Mouse (Mus musculus): ENCODE data around the gene Bysl. TPM values are rescaled to one million over a fixed set of nuclear protein-coding genes. Genes with fewer than 3 reads are reported as not detected.

Gene Bysl
- total RNA-seq, 1 experiment = 51.8 TPM

DNA sequence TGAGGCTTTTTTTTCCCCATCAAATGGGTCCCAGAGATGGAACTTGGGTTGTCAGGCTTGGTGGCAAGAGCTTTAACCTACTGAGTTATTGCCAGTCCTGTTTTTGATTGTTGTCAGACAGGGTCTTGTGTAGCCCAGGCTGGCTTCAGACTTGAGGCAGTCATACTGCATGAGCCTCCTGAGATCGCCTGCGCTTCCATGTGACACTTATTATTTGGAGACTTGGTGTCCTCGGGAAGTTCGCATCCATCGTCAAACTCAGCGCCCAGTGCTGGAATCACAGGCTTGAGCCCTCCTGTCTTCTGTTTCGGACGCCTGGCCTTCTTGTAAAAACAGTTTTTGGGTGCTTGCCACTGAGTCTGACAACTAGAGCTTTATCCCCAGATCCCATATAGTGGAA lies 4.8 kb upstream of the Bysl start:
- Histone ChIP-seq H3K9me3 (ENCODE audit: control insufficient read depth, insufficient read depth, low read depth, low read length) (no peaks in the 10 kb centered on the region), H3K4me3 (ENCODE audit: insufficient read depth in 1 of 2, low read depth in 1 of 2, low read length in 2 of 2, poor library complexity in 1 of 2, severe bottlenecking in 1 of 2) (no peak overlapping the region), H3K9ac (ENCODE audit: insufficient read depth, low read depth, low read length, poor library complexity, severe bottlenecking) (no peak overlapping the region), H3K4me1 (ENCODE audit: control insufficient read depth in 2 of 2, insufficient read depth in 2 of 2, low read length in 2 of 2, poor library complexity in 1 of 2) (peaks cover 2 to 3% of the 10 kb centered on the region in 2 experiments; a peak in 1 of 4 replicates), H3K36me3 (ENCODE audit: control insufficient read depth, insufficient read depth, low read length, poor library complexity, severe bottlenecking) (peaks cover 12% of the 10 kb centered on the region), H3K27ac (ENCODE audit: insufficient read depth, low read depth, low read length, poor library complexity, severe bottlenecking) (no peak overlapping the region)
- no peak for DNase-seq (ENCODE audit: low read depth, low spot score)
- TF ChIP-seq MAFK (IDR thresholded peaks at IDR 0.05; ENCODE audit: insufficient read depth, low read depth, low read length) (no peak), HCFC1 (IDR thresholded peaks at IDR 0.05; ENCODE audit: borderline replicate concordance, insufficient read depth, low read length) (no peak), ZNF384 (IDR thresholded peaks at IDR 0.05; ENCODE audit: low read depth, low read length) (no peak)
- in situ Hi-C loops (cut with MboI; ENCODE audit: low sequenced_read_pairs in 2 of 2, unreplicated experiment in 2 of 2) = no loop called here

DNA sequence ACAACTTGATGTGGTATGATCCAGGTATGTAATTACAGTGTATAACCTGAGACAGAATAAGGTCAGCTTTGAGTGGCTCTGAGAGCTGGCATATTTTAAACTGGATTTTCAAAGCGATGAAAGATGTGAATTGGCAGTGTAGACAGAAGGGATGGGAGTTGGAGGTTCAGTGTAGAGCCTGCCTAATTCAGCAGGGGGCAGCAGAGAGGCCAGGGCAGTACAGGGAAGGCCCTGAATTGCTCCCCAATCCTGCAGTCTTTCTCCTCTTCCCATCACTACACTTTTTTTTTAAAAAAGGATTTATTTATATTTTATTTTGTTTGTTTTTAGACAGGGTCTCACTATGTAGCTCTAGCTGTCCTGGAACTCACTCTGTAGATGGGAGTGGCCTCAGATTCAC lies 2.7 kb upstream of the Bysl start:
- no peak for TF ChIP-seq HCFC1 (IDR thresholded peaks at IDR 0.05; ENCODE audit: borderline replicate concordance, insufficient read depth, low read length)
- TF ChIP-seq ZNF384 (IDR thresholded peaks at IDR 0.05; ENCODE audit: low read depth, low read length) = no peak
- no peak for TF ChIP-seq ZC3H11A (IDR thresholded peaks at IDR 0.05; ENCODE audit: borderline replicate concordance, low read depth, low read length)
- no peak for TF ChIP-seq CHD2 (IDR thresholded peaks at IDR 0.05; ENCODE audit: low read depth, low read length)
- no peak for TF ChIP-seq MAFK (IDR thresholded peaks at IDR 0.05; ENCODE audit: insufficient read depth, low read depth, low read length)
- peaks cover 2 to 3% of the 10 kb centered on the region in 2 experiments; a peak in 1 of 4 replicates for H3K4me1 ChIP-seq (ENCODE audit: control insufficient read depth in 2 of 2, insufficient read depth in 2 of 2, low read length in 2 of 2, poor library complexity in 1 of 2)
- no peak overlapping the region for H3K9ac ChIP-seq (ENCODE audit: insufficient read depth, low read depth, low read length, poor library complexity, severe bottlenecking)
- H3K27ac ChIP-seq (ENCODE audit: insufficient read depth, low read depth, low read length, poor library complexity, severe bottlenecking) = no peak overlapping the region
- in situ Hi-C loops (cut with MboI; ENCODE audit: low sequenced_read_pairs in 2 of 2, unreplicated experiment in 2 of 2) = no loop called here
- DNase-seq (ENCODE audit: low read depth, low spot score) = no peak
- no peak overlapping the region for H3K4me3 ChIP-seq (ENCODE audit: insufficient read depth in 1 of 2, low read depth in 1 of 2, low read length in 2 of 2, poor library complexity in 1 of 2, severe bottlenecking in 1 of 2)
- H3K36me3 ChIP-seq (ENCODE audit: control insufficient read depth, insufficient read depth, low read length, poor library complexity, severe bottlenecking) = peaks cover 12% of the 10 kb centered on the region
- no peaks in the 10 kb centered on the region for H3K9me3 ChIP-seq (ENCODE audit: control insufficient read depth, insufficient read depth, low read depth, low read length)

DNA sequence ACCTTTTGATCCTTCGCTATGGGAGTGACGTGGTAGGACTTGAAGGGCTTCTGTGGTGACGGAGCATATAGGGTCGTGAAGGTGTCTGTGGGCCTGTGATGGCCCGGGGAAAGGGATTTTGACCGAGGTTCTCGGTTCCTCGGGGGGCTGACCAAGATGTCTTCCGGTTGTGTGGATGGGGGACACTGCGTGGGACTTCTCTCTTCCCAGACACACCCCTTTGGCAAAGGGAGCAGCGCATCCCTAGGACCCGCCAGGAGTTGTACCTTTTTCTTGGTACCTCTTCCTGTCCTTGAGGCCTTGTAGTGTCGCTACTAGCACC lies 330 bp upstream of the Bysl start:
- H3K4me3 ChIP-seq (ENCODE audit: insufficient read depth in 1 of 2, low read depth in 1 of 2, low read length in 2 of 2, poor library complexity in 1 of 2, severe bottlenecking in 1 of 2) = peak overlapping the region; percentile 85 to 94
- H3K27ac ChIP-seq (ENCODE audit: insufficient read depth, low read depth, low read length, poor library complexity, severe bottlenecking) = 0 out of 2 replicates have a peak overlapping the region, but pooled peaks have one; percentile 11
- peak overlapping the region; percentile 88 for H3K9ac ChIP-seq (ENCODE audit: insufficient read depth, low read depth, low read length, poor library complexity, severe bottlenecking)
- no peaks in the 10 kb centered on the region for H3K9me3 ChIP-seq (ENCODE audit: control insufficient read depth, insufficient read depth, low read depth, low read length)
- H3K4me1 ChIP-seq (ENCODE audit: control insufficient read depth in 2 of 2, insufficient read depth in 2 of 2, low read length in 2 of 2, poor library complexity in 1 of 2) = peaks cover 2 to 6% of the 10 kb centered on the region in 2 experiments; a peak in 1 of 4 replicates
- TF ChIP-seq HCFC1 (IDR thresholded peaks at IDR 0.05; ENCODE audit: borderline replicate concordance, insufficient read depth, low read length) (no peak), CHD2 (IDR thresholded peaks at IDR 0.05; ENCODE audit: low read depth, low read length) (no peak), ZC3H11A (IDR thresholded peaks at IDR 0.05; ENCODE audit: borderline replicate concordance, low read depth, low read length) (no peak), ZNF384 (IDR thresholded peaks at IDR 0.05; ENCODE audit: low read depth, low read length) (no peak), MAFK (IDR thresholded peaks at IDR 0.05; ENCODE audit: insufficient read depth, low read depth, low read length) (no peak)
- DNase-seq (ENCODE audit: low read depth, low spot score) = no peak
- H3K36me3 ChIP-seq (ENCODE audit: control insufficient read depth, insufficient read depth, low read length, poor library complexity, severe bottlenecking) = peaks cover 20% of the 10 kb centered on the region
- in situ Hi-C loops (cut with MboI; ENCODE audit: low sequenced_read_pairs in 2 of 2, unreplicated experiment in 2 of 2) = no loop called here

DNA sequence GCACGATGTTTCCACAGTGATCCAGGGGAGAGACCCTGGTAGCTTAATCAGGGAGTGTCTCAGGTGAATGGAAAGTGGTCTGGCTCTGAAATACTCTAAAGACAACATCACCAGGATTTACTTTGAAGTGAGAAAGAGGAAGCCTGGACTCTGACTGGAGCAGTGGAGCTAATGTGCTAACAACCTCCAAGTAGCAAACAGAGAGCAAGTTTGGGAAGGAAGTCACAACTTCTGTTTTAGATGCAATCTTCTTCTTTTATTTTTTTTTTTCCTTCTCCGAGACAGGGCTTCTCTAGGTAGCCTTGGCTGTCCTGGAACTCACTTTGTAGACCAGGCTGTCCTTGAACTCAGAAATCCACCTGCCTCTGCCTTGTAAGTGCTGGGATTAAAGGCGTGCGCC lies 2.1 kb downstream of the Bysl start:
- Histone ChIP-seq H3K4me3 (ENCODE audit: insufficient read depth in 1 of 2, low read depth in 1 of 2, low read length in 2 of 2, poor library complexity in 1 of 2, severe bottlenecking in 1 of 2) (no peak overlapping the region), H3K4me1 (ENCODE audit: control insufficient read depth in 2 of 2, insufficient read depth in 2 of 2, low read length in 2 of 2, poor library complexity in 1 of 2) (peaks cover 2 to 6% of the 10 kb centered on the region in 2 experiments; a peak in 1 of 4 replicates), H3K27ac (ENCODE audit: insufficient read depth, low read depth, low read length, poor library complexity, severe bottlenecking) (no peak overlapping the region), H3K9me3 (ENCODE audit: control insufficient read depth, insufficient read depth, low read depth, low read length) (no peaks in the 10 kb centered on the region), H3K9ac (ENCODE audit: insufficient read depth, low read depth, low read length, poor library complexity, severe bottlenecking) (no peak overlapping the region), H3K36me3 (ENCODE audit: control insufficient read depth, insufficient read depth, low read length, poor library complexity, severe bottlenecking) (peaks cover 35% of the 10 kb centered on the region)
- TF ChIP-seq CHD2 (IDR thresholded peaks at IDR 0.05; ENCODE audit: low read depth, low read length) (no peak), MAFK (IDR thresholded peaks at IDR 0.05; ENCODE audit: insufficient read depth, low read depth, low read length) (no peak), ZNF384 (IDR thresholded peaks at IDR 0.05; ENCODE audit: low read depth, low read length) (no peak), ZC3H11A (IDR thresholded peaks at IDR 0.05; ENCODE audit: borderline replicate concordance, low read depth, low read length) (no peak), HCFC1 (IDR thresholded peaks at IDR 0.05; ENCODE audit: borderline replicate concordance, insufficient read depth, low read length) (no peak)
- in situ Hi-C loops (cut with MboI; ENCODE audit: low sequenced_read_pairs in 2 of 2, unreplicated experiment in 2 of 2) = no loop called here
- no peak for DNase-seq (ENCODE audit: low read depth, low spot score)

DNA sequence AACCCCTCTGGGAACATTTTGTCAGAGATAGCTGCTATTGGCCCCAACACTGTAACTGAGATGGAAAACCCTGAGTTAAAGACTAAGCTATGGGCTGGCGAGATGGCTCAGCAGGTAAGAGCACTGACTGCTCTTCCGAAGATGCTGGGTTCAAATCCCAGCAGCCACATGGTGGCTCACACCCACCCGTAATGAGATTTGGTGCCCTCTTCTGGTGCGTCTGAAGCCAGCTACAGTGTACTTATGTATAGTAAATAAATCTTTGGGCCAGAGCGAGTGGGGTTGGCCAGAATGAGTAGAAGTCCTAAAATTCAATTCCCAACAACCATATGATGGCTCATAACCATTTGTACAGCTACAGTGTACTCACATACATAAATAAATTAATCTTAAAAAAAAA lies 5.1 kb downstream of the Bysl start:
- Histone ChIP-seq H3K9me3 (ENCODE audit: control insufficient read depth, insufficient read depth, low read depth, low read length) (no peaks in the 10 kb centered on the region), H3K36me3 (ENCODE audit: control insufficient read depth, insufficient read depth, low read length, poor library complexity, severe bottlenecking) (peaks cover 52% of the 10 kb centered on the region)
- in situ Hi-C loops (cut with MboI; ENCODE audit: low sequenced_read_pairs in 2 of 2, unreplicated experiment in 2 of 2) = no loop called here

More for the DNA sequence above, 5.1 kb downstream of the Bysl start:
- Histone ChIP-seq H3K27ac (ENCODE audit: insufficient read depth, low read depth, low read length, poor library complexity, severe bottlenecking) (no peak overlapping the region), H3K4me3 (ENCODE audit: insufficient read depth in 1 of 2, low read depth in 1 of 2, low read length in 2 of 2, poor library complexity in 1 of 2, severe bottlenecking in 1 of 2) (no peak overlapping the region), H3K9ac (ENCODE audit: insufficient read depth, low read depth, low read length, poor library complexity, severe bottlenecking) (no peak overlapping the region), H3K4me1 (ENCODE audit: control insufficient read depth in 2 of 2, insufficient read depth in 2 of 2, low read length in 2 of 2, poor library complexity in 1 of 2) (peaks cover 2 to 9% of the 10 kb centered on the region in 2 experiments; a peak in 3 of 4 replicates)
- DNase-seq (ENCODE audit: low read depth, low spot score) = no peak
- no peak for TF ChIP-seq ZC3H11A (IDR thresholded peaks at IDR 0.05; ENCODE audit: borderline replicate concordance, low read depth, low read length)
- TF ChIP-seq ZNF384 (IDR thresholded peaks at IDR 0.05; ENCODE audit: low read depth, low read length) = no peak
- TF ChIP-seq HCFC1 (IDR thresholded peaks at IDR 0.05; ENCODE audit: borderline replicate concordance, insufficient read depth, low read length) = no peak
- TF ChIP-seq MAFK (IDR thresholded peaks at IDR 0.05; ENCODE audit: insufficient read depth, low read depth, low read length) = no peak
- TF ChIP-seq CHD2 (IDR thresholded peaks at IDR 0.05; ENCODE audit: low read depth, low read length) = no peak

Data from ES-E14 (cell line).